Comparison of ENCODE assay signal across 8 mouse cellular contexts in genomic region chr7:99380491-99381213, GRCm38 (mm10). TPM values are rescaled to one million over a fixed set of nuclear protein-coding genes. Genes with fewer than 3 reads are reported as not detected.
DNase-seq lines count a peak whose midpoint lies in the region; ATAC-seq and TF ChIP-seq lines count a peak whose summit lies in the region.

No protein-coding gene starts in this region.

- no peak for TF ChIP-seq EP300 in MEL (IDR thresholded peaks at IDR 0.05; ENCODE audit: low read depth in 1 of 2, low read length in 2 of 2)

- H3K4me3 ChIP-seq in heart, embryonic 11.5 days (ENCODE audit: low read depth, low read length), result peak overlapping the region; percentile 84
- peak overlapping the region; percentile 61 to 62 for H3K4me3 ChIP-seq in MEL (ENCODE audit: control insufficient read depth in 1 of 2, insufficient read depth in 1 of 2, low read depth in 2 of 2, low read length in 2 of 2)
- peak overlapping the region; percentile 71 for H3K4me3 ChIP-seq in hindbrain, embryonic 12.5 days
- peak overlapping the region; percentile 58 for H3K4me3 ChIP-seq in liver, embryonic 13.5 days (replicated peaks)

- H3K79me2 ChIP-seq in MEL (ENCODE audit: control insufficient read depth, insufficient read depth, low read length, poor library complexity), result no peaks in the 10 kb centered on the region

- H3K4me2 ChIP-seq in heart, embryonic 11.5 days, result peak overlapping the region; percentile 95
- H3K4me2 ChIP-seq in hindbrain, embryonic 12.5 days (replicated peaks), result peak overlapping the region; percentile 89
- H3K4me2 ChIP-seq in liver, embryonic 13.5 days, result peak overlapping the region; percentile 83

- no peaks in the 10 kb centered on the region for H3K27me3 ChIP-seq in heart, embryonic 11.5 days (ENCODE audit: control insufficient read depth, insufficient read depth, low read length)
- H3K27me3 ChIP-seq in MEL (ENCODE audit: control insufficient read depth in 1 of 2, insufficient read depth in 2 of 2, low read length in 2 of 2), result peaks cover 0 to 2% of the 10 kb centered on the region in 2 experiments; a peak in 1 of 4 replicates
- no peaks in the 10 kb centered on the region for H3K27me3 ChIP-seq in hindbrain, embryonic 12.5 days
- peaks cover 56% of the 10 kb centered on the region for H3K27me3 ChIP-seq in liver, embryonic 13.5 days

- peak overlapping the region; percentile 92 for H3K27ac ChIP-seq in heart, embryonic 11.5 days (ENCODE audit: low read depth, low read length)
- H3K27ac ChIP-seq in MEL (ENCODE audit: control insufficient read depth, low read depth, low read length), result no peak overlapping the region
- peak overlapping the region; percentile 98 for H3K27ac ChIP-seq in hindbrain, embryonic 12.5 days
- H3K27ac ChIP-seq in liver, embryonic 13.5 days, result no peak overlapping the region

- no peaks in the 10 kb centered on the region for H3K9me3 ChIP-seq in heart, embryonic 11.5 days (replicated peaks; ENCODE audit: control insufficient read depth, low read length)
- H3K9me3 ChIP-seq in MEL (replicated peaks; ENCODE audit: insufficient read depth, low read length), result no peaks in the 10 kb centered on the region
- H3K9me3 ChIP-seq in hindbrain, embryonic 12.5 days (replicated peaks), result no peaks in the 10 kb centered on the region
- no peaks in the 10 kb centered on the region for H3K9me3 ChIP-seq in liver, embryonic 13.5 days (replicated peaks)

- H3K9ac ChIP-seq in heart, embryonic 11.5 days (ENCODE audit: low read depth, low read length), result peak overlapping the region; percentile 82
- no peak overlapping the region; the same call in 1 of the 2 replicates for H3K9ac ChIP-seq in MEL (ENCODE audit: control insufficient read depth, low read depth, low read length, poor library complexity, severe bottlenecking)
- H3K9ac ChIP-seq in hindbrain, embryonic 12.5 days, result peak overlapping the region; percentile 82
- H3K9ac ChIP-seq in liver, embryonic 13.5 days, result peak overlapping the region; percentile 45

- TF ChIP-seq RAD21 in MEL (IDR thresholded peaks at IDR 0.05; ENCODE audit: low read depth, low read length), result no peak

- H3K36me3 ChIP-seq in heart, embryonic 11.5 days (ENCODE audit: control insufficient read depth, insufficient read depth, low read length), result no peaks in the 10 kb centered on the region
- H3K36me3 ChIP-seq in MEL (ENCODE audit: control insufficient read depth in 1 of 2, insufficient read depth in 2 of 2, low read length in 2 of 2), result no peaks in the 10 kb centered on the region; a peak in 1 of 4 replicates
- no peaks in the 10 kb centered on the region for H3K36me3 ChIP-seq in hindbrain, embryonic 12.5 days
- no peaks in the 10 kb centered on the region for H3K36me3 ChIP-seq in liver, embryonic 13.5 days

- whole genome bisulfite sequencing in heart, embryonic 11.5 days (ENCODE audit: insufficient replicate concordance), result under 1% methylated on average over 24 of the region's 24 CpGs
- WGBS in hindbrain, embryonic 12.5 days, result under 1% methylated on average over 24 of the region's 24 CpGs
- 1% methylated on average over 24 of the region's 24 CpGs for WGBS in liver, embryonic 13.5 days (ENCODE audit: insufficient replicate concordance)

- peaks cover 48% of the 10 kb centered on the region for H3K4me1 ChIP-seq in heart, embryonic 11.5 days (ENCODE audit: control insufficient read depth, insufficient read depth, low read length)
- peaks cover 0 to 14% of the 10 kb centered on the region in 2 experiments; a peak in 3 of 4 replicates for H3K4me1 ChIP-seq in MEL (ENCODE audit: control insufficient read depth in 1 of 2, insufficient read depth in 2 of 2, low read length in 2 of 2)
- peaks cover 59% of the 10 kb centered on the region for H3K4me1 ChIP-seq in hindbrain, embryonic 12.5 days
- H3K4me1 ChIP-seq in liver, embryonic 13.5 days (replicated peaks), result peaks cover 19% of the 10 kb centered on the region

- peak; percentile 41 for ATAC-seq in heart, embryonic 11.5 days (replicated peaks; ENCODE audit: insufficient number of reproducible peaks, low FRiP score, low TSS enrichment)
- peak; percentile 66 for ATAC-seq in hindbrain, embryonic 12.5 days (ENCODE audit: low FRiP score)
- peak; percentile 63 for ATAC-seq in liver, embryonic 13.5 days (ENCODE audit: low read depth)

- DNase-seq in heart, adult 9 months (ENCODE audit: low spot score in 2 of 2), result no peak
- DNase-seq in MEL (ENCODE audit: low read depth, low spot score), result no peak
- DNase-seq in embryo, embryonic 11 days, result peak; percentile 85
- DNase-seq in liver, embryonic 13.5 days, result no peak
- peak; percentile 86 for DNase-seq in retina, embryonic 14.5 days (ENCODE audit: low spot score)
- DNase-seq in urinary bladder, postnatal 25 days (ENCODE audit: low spot score), result no peak

- peak in 2 of 3 experiments; percentile 8 to 26; a peak in 4 of 6 replicates for TF ChIP-seq CTCF in MEL (IDR thresholded peaks at IDR 0.05 in 2 of 3, conservative IDR thresholded peaks at IDR 0.05 in 1 of 3; ENCODE audit: control insufficient read depth in 1 of 3, insufficient read depth in 1 of 3, low read depth in 2 of 3, low read length in 3 of 3, poor library complexity in 1 of 3, severe bottlenecking in 1 of 3)

- no peak for TF ChIP-seq POLR2A in MEL (IDR thresholded peaks at IDR 0.05; ENCODE audit: control insufficient read depth in 1 of 2, insufficient read depth in 1 of 2, low read depth in 1 of 2, low read length in 2 of 2, poor library complexity in 1 of 2)

TF ChIP-seq in MEL, 35 proteins besides CTCF, POLR2A, EP300 and RAD21:
- no peak for TF ChIP-seq GABPA (IDR thresholded peaks at IDR 0.05; ENCODE audit: low read depth, low read length)
- TF ChIP-seq GATA1 (IDR thresholded peaks at IDR 0.05; ENCODE audit: low read depth, low read length), result 0 out of 2 replicates have a peak, but pooled peaks have one; percentile 20
- TF ChIP-seq RCOR1 (IDR thresholded peaks at IDR 0.05; ENCODE audit: low read depth, low read length), result peak; percentile 27; the same call in 1 of the 2 replicates

RNA-seq across cellular contexts. Expression of gene Gdpd5, which starts 0.6 kb away (rescaled TPM):
- 20.0 and 20.8 TPM in 2 replicates for polyA plus RNA-seq in heart, embryonic 11.5 days (2014; fragmentation: Nextera tagmentation; extraction: Ambion mirVana)
- total RNA-seq in MEL (2012; rRNA removed), result 0.15 and 0.23 TPM in 2 replicates
- polyA plus RNA-seq in MEL (2012; ENCODE audit: insufficient read depth in 1 of 2, insufficient read length in 2 of 2, low read depth in 1 of 2, low replicate concordance in 2 of 2, missing spikeins in 1 of 2), result under 1 TPM in 1 of 2 experiments, not detected in 1; 0.26 TPM
- polyA plus RNA-seq in hindbrain, embryonic 12.5 days (2016; fragmentation: Nextera tagmentation; extraction: Ambion mirVana), result 43.8 and 44.5 TPM in 2 replicates
- polyA plus RNA-seq in liver, embryonic 13.5 days (2015; fragmentation: Nextera tagmentation; extraction: Ambion mirVana), result 1.3 TPM in 2 replicates

RNA-seq across cellular contexts. Expression of gene Serpinh1, which starts 27.6 kb away (rescaled TPM):
- 442 and 580 TPM in 2 replicates for polyA plus RNA-seq in heart, embryonic 11.5 days (2014; fragmentation: Nextera tagmentation; extraction: Ambion mirVana)
- not detected in 2 replicates for total RNA-seq in MEL (2012; rRNA removed)
- not detected for polyA plus RNA-seq in MEL (2012; ENCODE audit: insufficient read depth in 1 of 2, insufficient read length in 2 of 2, low read depth in 1 of 2, low replicate concordance in 2 of 2, missing spikeins in 1 of 2)
- polyA plus RNA-seq in hindbrain, embryonic 12.5 days (2016; fragmentation: Nextera tagmentation; extraction: Ambion mirVana), result 838 and 891 TPM in 2 replicates
- 127 TPM in 2 replicates for polyA plus RNA-seq in liver, embryonic 13.5 days (2015; fragmentation: Nextera tagmentation; extraction: Ambion mirVana)

Comparison
In these comparisons a context has a peak if more than half of its experiments do, and no peak if none do; other contexts are left out.
1. H3K27ac ChIP-seq: peak in heart, embryonic 11.5 days (single experiment) and hindbrain, embryonic 12.5 days (single experiment); none in MEL (single experiment) and liver, embryonic 13.5 days (single experiment).
2. DNase-seq: peak in embryo, embryonic 11 days (single experiment) and retina, embryonic 14.5 days (single experiment); none in heart, adult 9 months (0 of 2), MEL (single experiment), liver, embryonic 13.5 days (single experiment) and urinary bladder, postnatal 25 days (single experiment).
3. Peak in every context shown above with its lines, with median percentiles within 50 percentile points of each other: ATAC-seq, H3K4me2 ChIP-seq and H3K4me3 ChIP-seq.